Mouse (Mus musculus) ES-E14 (cell line): ENCODE results near the gene Cdyl.

Experiments used
- CHD2 ChIP-seq: IDR thresholded peaks from 2 replicates; pipeline ENCODE4 v1.6.1; 2014; ENCODE audit warnings: mild to moderate bottlenecking, low read depth, low read length, inconsistent platforms
- MAFK ChIP-seq: IDR thresholded peaks from 2 replicates; pipeline ENCODE4 v1.6.1; 2014; ENCODE audit warnings: mild to moderate bottlenecking, low read depth, low read length, inconsistent platforms; ENCODE audit not compliant: insufficient read depth
- ZC3H11A ChIP-seq: IDR thresholded peaks from 2 replicates; pipeline ENCODE4 v1.6.1; 2012; ENCODE audit warnings: low read depth, mild to moderate bottlenecking, inconsistent platforms, low read length, borderline replicate concordance

- TF ChIP-seq MAFK (no peak), ZC3H11A (no peak), CHD2 (no peak)
Observed at GRCm38 (mm10) chr13:35612506-35612905, 47.1 kb upstream of the Cdyl start.
